Mouse (Mus musculus) testis, adult 2 months (tissue): Measurements from ENCODE around the gene Sdk2.

Experiments
- CTCF ChIP-seq: fragments of 200-500 bp; IDR thresholded peaks from 2 replicates; pipeline ENCODE4 v1.5.1; 2012; ENCODE audit warnings: low read depth, mild to moderate bottlenecking, inconsistent platforms, low read length, moderate library complexity; ENCODE audit not compliant: control insufficient read depth, insufficient read depth, insufficient replicate concordance
- POLR2A ChIP-seq: fragments of 200-500 bp; IDR thresholded peaks from 2 replicates; pipeline ENCODE4 v1.6.1; 2012; ENCODE audit warnings: low read depth, mild to moderate bottlenecking, inconsistent platforms, low read length, moderate library complexity; ENCODE audit not compliant: control insufficient read depth

DNA sequence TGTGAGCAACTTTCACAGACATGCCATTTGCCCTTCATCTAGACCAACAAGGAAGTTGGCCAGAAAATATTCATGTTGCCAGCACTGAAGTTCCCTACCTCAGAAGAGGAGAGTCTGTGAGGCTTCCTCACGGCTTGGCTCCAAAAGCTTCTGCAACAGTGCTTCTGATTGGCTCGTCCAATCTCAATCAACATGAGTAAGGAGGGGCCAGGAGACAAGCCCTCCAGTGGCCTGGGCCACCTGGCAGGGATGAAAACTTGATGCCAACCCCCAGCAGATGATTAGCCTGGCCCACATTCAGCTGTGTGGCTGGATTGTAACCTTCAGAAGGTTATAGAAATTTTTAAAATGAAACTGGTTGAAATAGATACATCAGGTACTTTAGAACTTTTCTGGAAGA, 10.5 kb downstream of the Sdk2 start:
- TF ChIP-seq CTCF (no peak), POLR2A (no peak)
